Mouse (Mus musculus) fibroblast of lung, adult 2 months (primary cell): ENCODE measurements at regions not wholly inside any gene's neighbourhood (a gene's known extent, or its start where the extent isn't known, plus 50 kb on each side); places are given as distances from the start of the nearest gene placed in this dataset.
A peak's percentile ranks its signal among the peaks of the same experiment; 100 is the strongest.

Experiments used
- DNase-seq: peaks from one replicate; pipeline ENCODE4 v3.0.0-alpha.2; 2011; ENCODE audit warnings: low read depth

DNA sequence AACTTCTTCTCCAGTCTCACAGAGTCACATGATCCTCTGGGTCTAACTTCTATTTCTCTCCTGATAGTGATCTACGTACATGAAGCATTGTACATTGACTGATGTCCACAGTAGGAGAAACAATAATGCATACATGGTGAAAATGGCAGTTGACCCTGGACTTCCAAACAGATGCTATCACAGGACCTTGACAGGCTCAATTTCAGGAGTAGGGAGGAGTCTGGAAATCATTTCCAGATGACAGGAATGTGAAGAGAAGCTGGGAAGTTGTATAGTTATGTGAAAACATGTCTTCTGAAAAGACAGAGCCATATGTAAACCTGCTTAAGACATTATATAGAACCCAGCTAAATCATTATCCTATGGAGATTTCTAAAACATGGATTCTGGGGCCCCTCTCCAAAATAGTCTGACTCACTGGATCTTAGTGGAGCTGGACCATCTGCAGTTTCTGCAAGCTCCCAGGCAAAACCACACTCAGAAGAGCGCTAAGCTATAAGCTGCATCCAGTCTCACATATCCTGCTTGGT lies 322.3 kb upstream of the Ldb2 start:
- no peak for DNase-seq

GRCm38 (mm10) chr5:45119757-45120156 lies 320.3 kb upstream of the Ldb2 start:
- no peak for DNase-seq

GRCm38 (mm10) chr5:45111246-45111645 lies 311.8 kb upstream of the Ldb2 start:
- no peak for DNase-seq

- no peak for DNase-seq
Observed at GRCm38 (mm10) chr5:45110797-45111196, 311.3 kb upstream of the Ldb2 start.

DNA sequence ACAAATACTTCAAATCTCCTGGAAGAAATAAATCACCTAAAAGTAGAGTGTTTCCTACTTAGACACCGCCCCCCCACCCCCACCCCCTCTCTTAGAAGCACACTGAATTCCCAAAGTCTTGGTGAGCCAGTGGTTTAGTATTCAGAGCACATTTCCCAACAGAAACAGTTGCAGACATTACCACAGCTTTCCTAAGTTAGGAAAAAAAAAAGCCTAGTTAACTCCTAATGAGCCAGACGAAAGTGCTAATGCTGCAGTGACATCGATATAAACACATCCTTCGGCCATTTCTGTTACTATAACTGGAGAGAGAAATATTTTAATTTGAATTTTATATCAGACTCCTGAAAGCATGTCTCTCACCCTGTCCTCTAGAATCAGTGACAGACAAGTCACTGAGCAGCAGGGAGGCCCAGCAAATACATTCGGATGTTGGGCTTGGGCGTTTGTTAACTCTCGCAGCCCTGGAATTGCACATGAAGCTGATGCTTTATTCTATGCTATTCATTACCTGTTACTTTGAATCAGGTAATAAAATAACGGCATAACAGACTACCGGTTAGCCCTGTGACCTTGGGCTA lies 305.8 kb upstream of the Ldb2 start:
- DNase-seq = no peak

- DNase-seq = no peak
Observed at GRCm38 (mm10) chr5:45103763-45104428, 304.4 kb upstream of the Ldb2 start.

DNA sequence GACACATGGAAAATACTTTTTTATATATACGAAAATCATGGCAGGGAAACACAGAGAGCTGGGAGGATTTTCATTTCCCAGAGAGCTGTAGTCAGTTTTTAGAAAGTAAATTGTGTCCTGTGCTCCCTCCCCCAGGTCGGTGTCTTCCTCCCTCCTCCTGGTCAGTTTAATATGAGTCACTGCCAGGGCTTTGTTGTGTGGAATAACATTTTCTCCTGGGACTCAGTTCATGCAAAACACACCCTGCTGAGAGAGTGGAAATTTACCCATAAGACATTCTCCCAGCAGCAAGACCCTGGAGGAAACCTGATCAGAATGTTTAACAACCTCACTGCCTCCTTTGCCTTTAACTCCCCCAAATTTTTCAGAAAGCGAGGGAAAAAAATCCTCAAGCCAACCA lies 303.2 kb upstream of the Ldb2 start:
- DNase-seq = no peak

DNA sequence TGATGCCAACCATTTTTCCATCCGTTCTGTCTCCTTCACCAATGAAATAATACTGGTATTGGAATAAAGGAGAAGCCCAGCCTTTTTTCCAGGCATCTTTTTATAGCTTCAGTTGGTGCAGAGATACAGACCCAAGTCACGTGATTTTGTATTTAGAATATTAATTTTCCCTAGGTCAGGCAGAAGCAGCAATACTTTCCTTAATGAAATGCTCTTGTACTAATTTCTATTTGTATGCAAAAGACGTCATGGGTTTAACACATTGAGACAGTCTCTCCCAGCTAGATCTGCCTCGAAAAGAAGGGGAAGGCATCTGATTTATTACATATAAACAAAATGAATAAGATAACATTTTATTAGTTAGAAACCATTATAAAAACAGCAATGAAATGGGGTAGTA lies 302.3 kb upstream of the Ldb2 start:
- DNase-seq = no peak

DNA sequence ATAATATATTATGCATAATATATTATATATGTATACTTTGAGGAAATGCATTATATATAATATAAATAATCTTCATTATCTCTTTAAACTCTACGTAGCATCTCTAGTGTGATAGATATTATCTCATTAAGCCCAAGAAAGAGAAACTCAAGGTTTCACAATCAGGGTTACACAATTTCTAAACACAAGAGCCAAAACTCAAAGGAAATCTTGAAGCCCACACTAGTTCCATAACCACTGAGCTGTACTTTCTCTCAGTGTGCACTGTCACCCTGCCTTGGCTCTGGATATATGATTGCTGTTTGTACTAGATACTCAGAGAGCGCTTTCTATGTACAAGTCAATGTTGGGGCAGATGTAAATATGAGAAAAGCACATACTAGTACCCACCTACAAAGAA lies 299.6 kb upstream of the Ldb2 start:
- no peak for DNase-seq

GRCm38 (mm10) chr5:45097941-45098340 lies 298.5 kb upstream of the Ldb2 start:
- no peak for DNase-seq

DNA sequence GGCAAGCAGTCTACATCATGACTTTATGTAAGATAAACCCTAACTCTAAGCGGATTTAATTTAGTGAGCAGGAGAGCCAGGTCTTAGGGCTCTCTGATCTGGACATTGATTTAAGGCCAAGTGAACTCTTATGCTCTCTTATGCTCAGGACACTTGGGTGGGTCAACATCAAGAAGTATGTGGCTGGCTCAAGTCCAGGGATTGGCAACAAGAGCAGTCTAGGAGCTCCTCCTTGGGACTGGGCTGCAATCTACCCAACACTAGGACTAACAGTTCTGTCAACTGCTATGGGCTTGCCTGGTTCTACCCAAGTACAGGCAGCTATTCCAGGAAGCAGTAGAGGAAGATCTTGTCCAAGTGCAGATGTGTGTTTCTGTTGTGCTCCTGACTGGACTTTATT lies 285.3 kb upstream of the Ldb2 start:
- no peak for DNase-seq

GRCm38 (mm10) chr5:45082601-45083000 lies 283.1 kb upstream of the Ldb2 start:
- DNase-seq = no peak

- no peak for DNase-seq
Observed at GRCm38 (mm10) chr5:45076347-45076890, 276.9 kb upstream of the Ldb2 start.

DNA sequence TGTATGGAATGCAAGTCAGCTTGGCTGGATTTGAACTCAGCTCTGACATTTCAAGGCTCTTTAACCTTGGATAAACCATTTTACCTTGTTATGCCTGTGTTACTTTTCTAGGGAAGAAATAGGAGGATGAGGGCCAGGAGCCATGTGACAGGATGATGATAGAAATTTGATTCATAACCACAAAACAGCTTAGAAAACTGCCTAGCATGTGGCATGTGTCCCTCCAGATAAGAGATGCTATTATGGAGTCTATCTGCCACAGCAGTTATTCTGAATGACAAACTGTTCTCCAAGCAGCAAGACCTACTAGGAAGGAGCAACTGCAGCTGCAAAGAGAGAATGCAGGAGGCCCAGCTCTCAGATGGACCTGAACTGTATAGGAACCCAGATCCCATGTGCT lies 275.7 kb upstream of the Ldb2 start:
- DNase-seq = no peak

DNA sequence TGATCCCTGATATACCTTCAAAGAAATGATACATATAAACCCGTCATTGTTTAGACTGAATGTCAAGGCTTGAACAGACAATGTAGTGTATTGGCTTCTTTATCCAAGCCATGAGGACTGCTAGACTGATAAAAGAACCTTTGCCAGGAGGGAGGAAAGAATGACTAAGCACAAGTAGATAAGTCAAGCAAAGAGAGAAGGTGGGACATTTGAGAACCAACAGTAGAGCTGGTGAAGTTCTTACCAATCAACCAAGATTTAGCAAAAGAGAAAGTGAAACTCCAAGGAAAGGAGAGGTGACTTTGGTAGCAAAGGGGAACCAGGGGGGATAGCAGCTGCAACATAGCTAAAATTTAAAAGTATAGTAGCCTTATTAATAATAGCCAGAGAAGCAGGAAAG lies 273.0 kb upstream of the Ldb2 start:
- no peak for DNase-seq

- no peak for DNase-seq
Observed at GRCm38 (mm10) chr5:45065917-45066699, 266.6 kb upstream of the Ldb2 start.

DNA sequence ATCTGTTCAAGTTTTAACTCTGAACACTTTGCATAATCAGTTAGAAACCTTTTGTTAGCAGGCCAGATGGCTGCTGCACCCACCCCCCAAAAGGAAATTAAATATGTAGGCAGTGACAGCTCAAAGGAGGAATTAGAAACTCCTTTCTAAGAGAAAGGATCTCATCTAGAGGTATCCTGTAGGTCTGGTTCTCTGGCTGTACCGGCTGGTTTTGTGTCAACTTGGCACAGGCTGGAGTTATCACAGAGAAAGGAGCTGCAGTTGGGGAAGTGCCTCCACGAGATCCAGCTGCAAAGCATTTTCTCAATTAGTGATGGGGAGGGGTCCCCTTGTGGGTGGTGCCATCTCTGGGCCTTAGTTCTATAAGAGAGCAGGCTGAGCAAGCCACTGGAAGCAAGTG lies 263.1 kb upstream of the Ldb2 start:
- DNase-seq = no peak

DNA sequence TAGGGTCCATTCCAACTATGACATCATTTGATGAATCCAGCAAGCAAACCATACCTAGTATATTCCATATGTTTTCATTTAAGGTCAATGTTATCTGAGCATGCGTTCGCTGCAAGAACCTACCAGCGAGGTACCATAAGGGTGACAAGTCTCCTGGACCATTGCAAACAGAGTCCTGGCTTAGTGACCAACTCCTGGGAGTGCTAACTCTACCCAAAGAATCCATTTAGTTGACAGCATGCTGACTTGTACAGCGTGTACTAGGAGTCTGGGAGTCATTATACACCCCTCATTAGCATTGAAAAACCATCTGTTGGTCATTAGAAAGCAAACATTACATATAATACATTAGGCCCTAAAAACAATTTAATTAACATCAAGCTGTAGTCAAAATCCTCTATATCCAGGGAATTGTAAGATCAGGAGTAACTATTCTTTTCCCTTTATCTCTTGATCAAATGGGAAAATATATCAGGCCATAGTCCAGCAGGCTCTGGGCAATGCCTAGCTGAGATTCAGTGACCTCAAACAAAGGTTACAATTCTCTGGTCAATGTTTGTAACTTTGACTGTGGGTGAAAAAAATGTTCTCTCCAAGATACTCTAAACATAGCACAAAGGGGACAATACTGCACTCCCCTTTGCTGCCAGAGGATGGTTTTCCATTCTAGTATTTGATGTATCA lies 255.9 kb upstream of the Ldb2 start:
- no peak for DNase-seq

- DNase-seq = no peak
Observed at GRCm38 (mm10) chr5:45049410-45049809, 249.9 kb upstream of the Ldb2 start.

DNA sequence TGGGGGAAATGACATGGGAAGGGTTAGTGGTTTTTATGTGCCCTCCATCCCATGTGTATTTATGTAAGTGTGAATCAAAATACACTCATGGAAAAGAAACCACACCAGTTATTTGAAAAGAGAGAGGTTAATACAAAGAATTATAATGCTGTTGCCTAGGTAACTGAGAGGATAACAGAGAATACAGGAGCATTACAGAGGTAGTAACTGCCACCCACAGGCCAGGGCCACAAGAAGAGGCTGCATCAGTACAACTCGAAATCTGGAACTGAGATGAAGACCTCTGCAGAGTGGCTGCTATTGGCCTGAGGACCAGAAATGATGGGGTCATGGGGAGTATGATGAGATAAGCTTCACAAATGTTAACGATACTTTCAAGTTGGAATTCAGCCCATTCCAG lies 243.4 kb upstream of the Ldb2 start:
- no peak for DNase-seq

DNA sequence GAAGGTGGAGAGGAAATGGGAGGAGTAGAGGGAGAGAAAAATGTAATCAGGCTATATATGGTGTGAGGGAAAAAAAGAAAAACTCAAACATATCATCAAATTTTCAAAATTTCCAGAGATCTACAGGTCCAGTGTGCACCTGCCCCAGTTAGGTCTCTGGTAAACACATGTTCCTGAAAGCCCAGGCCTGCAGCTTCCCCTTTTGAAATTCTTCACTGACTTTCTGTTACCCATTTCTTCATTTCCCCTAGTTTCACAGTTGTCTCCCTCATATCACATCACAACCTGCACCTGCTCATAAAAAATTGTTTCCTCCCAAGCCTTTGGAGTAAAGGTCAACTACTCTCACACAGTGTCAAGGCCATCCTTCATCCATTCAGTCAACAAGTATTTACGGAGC lies 236.9 kb upstream of the Ldb2 start:
- DNase-seq = no peak

DNA sequence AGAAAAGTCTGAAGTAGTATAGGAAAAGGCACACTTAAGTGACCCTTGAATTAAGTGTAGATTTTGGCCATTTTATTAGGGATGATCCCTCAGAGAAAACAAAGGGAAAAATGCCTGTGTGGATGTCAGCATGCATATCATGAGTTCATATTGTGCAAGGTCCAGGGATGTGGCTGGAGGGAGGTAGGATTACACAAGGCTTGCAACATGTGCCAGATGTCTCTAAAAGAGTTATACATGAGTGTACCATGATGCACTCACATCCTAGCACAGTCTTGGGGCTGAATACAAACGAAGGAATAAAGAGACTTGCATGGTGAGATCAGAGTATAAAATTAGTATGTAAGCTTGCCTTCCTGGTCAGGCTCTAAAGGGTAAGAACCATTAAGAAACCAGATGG lies 233.7 kb upstream of the Ldb2 start:
- DNase-seq = peak; percentile 3
